Mouse (Mus musculus) thymus, adult 2 months (tissue): Measurements from ENCODE around the gene Tbx21. TPM values are rescaled to one million over a fixed set of nuclear protein-coding genes. Genes with fewer than 3 reads are reported as not detected.

Source experiments
- DNase-seq: peaks from one replicate; pipeline ENCODE4 v3.0.0; 2021
- H3K27ac ChIP-seq: fragments of 200-500 bp; 2 replicates; pipeline ENCODE4 v1.5.1; 2012; ENCODE audit warnings: low read length, control low read depth; ENCODE audit not compliant: control insufficient read depth, insufficient read depth
- H3K27me3 ChIP-seq: fragments of 200-500 bp; 2 replicates; pipeline ENCODE4 v1.6.1; 2012; ENCODE audit warnings: mild to moderate bottlenecking, low read length, moderate library complexity, mixed read lengths; ENCODE audit not compliant: control insufficient read depth, insufficient read depth
- H3K36me3 ChIP-seq: fragments of 200-500 bp; 2 replicates; pipeline ENCODE4 v1.6.1; 2012; ENCODE audit warnings: mild to moderate bottlenecking, low read length, moderate library complexity; ENCODE audit not compliant: control insufficient read depth, insufficient read depth
- H3K4me1 ChIP-seq: fragments of 200-500 bp; replicated peaks from 2 replicates; pipeline ENCODE4 v1.6.1; 2012; ENCODE audit warnings: low read length; ENCODE audit not compliant: control insufficient read depth, insufficient read depth
- H3K4me3 ChIP-seq: fragments of 200-500 bp; 2 replicates; pipeline ENCODE4 v1.5.1; 2012; ENCODE audit warnings: mild to moderate bottlenecking, low read length, control low read depth, moderate library complexity; ENCODE audit not compliant: control insufficient read depth, insufficient read depth
- CTCF ChIP-seq: fragments of 200-500 bp; IDR thresholded peaks from 2 replicates; pipeline ENCODE4 v1.5.1; 2012; ENCODE audit warnings: mild to moderate bottlenecking, control low read depth, low read length, moderate library complexity, borderline replicate concordance; ENCODE audit not compliant: control insufficient read depth, poor library complexity, insufficient read depth; ENCODE audit errors: extremely low read depth
- POLR2A ChIP-seq: fragments of 200-500 bp; IDR thresholded peaks from 2 replicates; pipeline ENCODE4 v1.6.1; 2012; ENCODE audit warnings: mild to moderate bottlenecking, low read length, control low read depth, moderate library complexity; ENCODE audit not compliant: control insufficient read depth, poor library complexity, insufficient read depth; ENCODE audit errors: extremely low read depth
- WGBS: fragments of 180-500 bp; shearing (Covaris S2); methylation state at CpG from one replicate; pipeline ENCODE4 v1.1.7; 2018; 5-methylcytosine and 5-hydroxymethylcytosine counted together
- polyA plus RNA-seq: library from polyadenylated mRNA; depleted of rRNA; stranded (reverse); fragments of >200 nt; gene quantifications from 2 replicates; pipeline ENCODE4 v1.2.3, GENCODE M21; 2012

The Tbx21 gene
- polyA plus RNA-seq, 1 experiment = 4.0 TPM

DNA sequence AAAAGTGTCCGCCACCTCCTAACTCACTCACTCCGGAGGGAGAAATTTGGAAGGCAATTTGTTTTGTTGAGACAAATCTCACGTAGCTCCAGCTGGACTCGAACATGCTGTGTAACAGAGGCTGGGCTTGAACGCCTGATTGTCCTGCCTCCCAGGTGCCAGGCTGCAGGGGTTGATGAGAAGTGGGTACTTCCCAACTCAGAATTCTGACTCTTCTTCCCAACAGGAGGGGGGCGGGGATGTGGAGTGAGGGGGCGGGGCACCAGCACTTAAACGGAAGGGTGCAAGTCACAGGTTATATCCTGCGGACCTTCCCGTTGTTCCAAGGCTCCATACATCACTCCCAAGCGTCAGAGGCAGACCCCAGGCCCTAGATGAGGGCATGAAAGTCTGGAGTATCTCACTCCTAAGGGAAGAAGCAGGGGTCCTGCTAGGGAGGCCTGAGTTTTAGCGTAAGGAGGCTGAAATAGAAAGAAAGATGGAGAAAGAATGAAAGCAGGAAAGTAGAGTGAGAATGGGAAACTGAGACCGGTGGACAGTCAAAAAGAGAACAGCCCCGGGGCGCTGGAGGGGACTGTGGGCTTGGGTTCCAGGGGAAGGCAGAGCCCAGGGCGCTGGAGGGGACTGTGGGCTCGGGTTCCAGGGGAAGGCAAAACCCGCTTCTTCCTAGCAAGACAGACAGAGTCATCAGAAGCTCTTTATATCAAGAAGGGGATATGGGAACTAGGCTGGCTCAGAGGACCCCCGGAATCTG is 12.5 kb upstream of the Tbx21 start:
- TF ChIP-seq POLR2A (no peak), CTCF (no peak)
- WGBS = 48% methylated on average over 19 of the region's 19 CpGs
- no peaks in the 10 kb centered on the region for H3K27me3 ChIP-seq
- no peaks in the 10 kb centered on the region for H3K36me3 ChIP-seq
- DNase-seq = no peak
- peaks cover 24% of the 10 kb centered on the region for H3K4me1 ChIP-seq
- H3K4me3 ChIP-seq = peak overlapping the region; percentile 46
- H3K27ac ChIP-seq = no peak overlapping the region

DNA sequence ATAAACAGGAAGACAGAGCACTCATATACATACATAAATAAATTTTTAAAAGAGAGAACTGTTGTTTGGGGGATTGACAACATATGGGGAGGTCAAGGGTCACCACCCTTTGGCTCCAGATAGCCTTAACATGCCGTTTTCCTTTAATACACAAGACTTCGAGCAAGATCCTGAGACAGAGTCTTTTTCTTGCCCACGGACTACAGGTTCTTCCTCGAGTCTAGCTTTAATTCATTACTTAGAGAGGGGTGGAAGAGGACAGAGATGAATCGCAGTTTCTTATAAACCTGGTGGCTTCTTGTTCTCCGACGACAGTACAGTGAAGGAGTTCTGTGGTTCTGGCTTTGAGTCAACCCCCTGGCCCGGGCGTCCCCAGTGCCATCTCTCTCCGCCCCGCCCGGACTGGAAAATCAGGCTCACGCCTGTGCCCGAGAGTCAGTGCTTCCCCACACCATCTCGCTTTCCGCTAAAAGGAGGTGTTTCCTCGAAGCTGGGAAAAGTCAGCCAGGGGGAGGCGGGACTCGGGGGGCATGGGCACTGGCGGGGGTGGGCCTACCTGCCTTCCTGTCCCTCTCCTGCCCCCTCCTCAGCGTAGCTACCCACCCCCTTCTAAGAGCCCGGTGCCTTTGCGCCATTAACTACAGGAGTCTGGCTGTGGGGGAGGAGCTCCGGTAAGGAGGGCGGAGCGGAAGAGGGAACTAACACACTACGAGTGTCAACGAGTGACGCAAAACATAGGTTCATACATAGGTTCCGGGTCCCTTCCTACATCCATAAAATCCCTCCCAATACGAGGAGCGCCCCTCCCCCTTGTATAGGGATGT is 11.7 kb upstream of the Tbx21 start:
- Histone ChIP-seq H3K36me3 (no peaks in the 10 kb centered on the region), H3K4me3 (peak overlapping the region; percentile 46), H3K27ac (no peak overlapping the region), H3K4me1 (peaks cover 24% of the 10 kb centered on the region), H3K27me3 (no peaks in the 10 kb centered on the region)
- DNase-seq = peak; percentile 72
- WGBS = 4% methylated on average over 32 of the region's 32 CpGs
- TF ChIP-seq POLR2A (no peak), CTCF (no peak)

DNA sequence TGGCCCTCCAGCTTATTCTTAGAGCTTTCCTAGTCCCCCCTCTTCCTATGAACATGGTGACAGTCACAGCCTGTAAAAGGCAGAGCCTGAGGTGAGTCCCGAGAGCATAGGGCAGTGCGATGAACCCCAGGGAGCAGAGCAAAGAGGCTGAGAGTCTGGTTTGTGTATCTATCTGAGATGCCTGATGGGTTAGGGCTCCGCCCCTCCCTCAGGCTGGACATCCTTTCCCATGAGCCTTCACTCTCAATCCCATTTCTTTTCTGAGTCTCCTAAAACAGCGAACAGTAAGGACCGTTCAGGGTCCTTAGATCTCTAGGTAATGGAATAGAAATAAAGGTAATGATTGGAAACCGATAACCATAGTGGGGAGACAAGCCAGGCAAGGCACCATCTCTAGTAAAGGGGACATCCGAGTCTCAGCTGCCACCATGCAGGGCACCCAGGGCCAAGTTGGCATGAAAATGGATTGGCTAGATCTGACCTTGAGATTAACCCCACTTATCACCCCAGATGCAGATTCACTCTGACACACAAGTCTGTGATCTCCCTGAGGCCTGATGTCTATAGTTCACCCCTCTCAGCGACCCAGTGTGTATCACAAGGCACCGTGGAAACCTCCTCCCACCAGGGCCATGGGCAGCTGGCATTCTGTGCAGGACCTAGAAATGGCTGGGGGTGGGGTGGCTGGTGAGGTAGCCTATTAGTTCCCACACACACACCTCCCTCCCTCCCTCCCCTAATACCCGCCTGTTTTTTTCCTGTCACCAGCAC is 9.3 kb upstream of the Tbx21 start:
- 87% methylated on average over 10 of the region's 10 CpGs for WGBS
- Histone ChIP-seq H3K27ac (no peak overlapping the region), H3K36me3 (no peaks in the 10 kb centered on the region), H3K4me3 (no peak overlapping the region), H3K27me3 (no peaks in the 10 kb centered on the region), H3K4me1 (peaks cover 19% of the 10 kb centered on the region)
- no peak for DNase-seq
- no peak for TF ChIP-seq CTCF
- TF ChIP-seq POLR2A = no peak

DNA sequence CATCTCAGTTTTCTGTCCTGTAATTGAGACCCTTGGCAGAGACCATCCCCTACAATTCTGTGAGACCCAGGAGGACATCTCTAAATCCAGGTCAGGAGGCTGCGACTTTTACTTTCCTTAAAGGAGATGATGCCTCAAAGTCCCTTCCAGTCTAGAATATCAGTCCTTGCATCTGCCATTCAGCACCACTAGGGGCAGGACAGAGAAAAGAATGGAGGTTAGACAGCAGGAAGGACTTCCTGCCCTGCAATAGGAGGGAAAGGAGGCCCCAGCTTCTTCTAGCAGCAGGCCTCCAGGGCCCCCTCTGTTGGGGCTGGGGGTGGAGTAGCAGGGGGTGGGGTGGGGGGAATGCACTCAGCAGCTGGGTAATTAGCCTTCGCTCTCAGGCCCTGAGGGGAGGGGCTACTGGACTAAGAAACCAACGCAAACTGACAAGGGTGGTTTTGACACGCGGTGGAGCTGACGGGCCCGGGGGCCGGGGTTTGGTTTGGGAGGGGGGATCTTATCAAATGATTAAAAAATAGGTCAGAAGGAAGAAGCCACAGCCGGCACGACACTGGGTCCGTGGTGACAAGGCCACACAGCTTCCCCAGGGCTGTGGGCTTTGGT is 8.3 kb upstream of the Tbx21 start:
- Histone ChIP-seq H3K27ac (no peak overlapping the region), H3K36me3 (no peaks in the 10 kb centered on the region), H3K4me1 (peaks cover 11% of the 10 kb centered on the region), H3K27me3 (no peaks in the 10 kb centered on the region), H3K4me3 (no peak overlapping the region)
- no peak for DNase-seq
- 44% methylated on average over 11 of the region's 11 CpGs for WGBS
- TF ChIP-seq CTCF (no peak), POLR2A (no peak)

DNA sequence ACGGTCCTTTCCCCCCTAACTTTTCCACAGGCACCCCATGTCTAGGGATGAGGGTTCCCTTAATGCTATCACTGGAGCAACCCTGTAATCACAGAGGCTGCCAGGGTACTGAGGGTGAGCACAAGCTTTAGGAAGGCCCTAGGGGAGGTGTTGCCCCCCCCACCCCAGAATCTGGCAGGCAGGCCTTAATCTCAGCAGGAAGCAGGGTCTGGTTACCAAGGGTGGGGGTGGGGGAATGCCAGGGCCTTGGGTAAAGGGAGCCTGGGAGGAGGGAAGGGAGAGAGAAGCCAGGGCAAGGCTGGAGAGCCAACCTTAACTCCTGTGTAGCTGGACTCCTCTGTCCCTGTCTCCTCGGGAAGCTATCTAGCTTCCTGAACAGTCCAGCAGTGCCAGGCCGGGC is 5.5 kb upstream of the Tbx21 start:
- TF ChIP-seq CTCF = no peak
- no peak for TF ChIP-seq POLR2A
- 83% methylated on average over 3 of the region's 3 CpGs for WGBS
- Histone ChIP-seq H3K27ac (no peak overlapping the region), H3K36me3 (no peaks in the 10 kb centered on the region), H3K27me3 (no peaks in the 10 kb centered on the region), H3K4me3 (no peak overlapping the region), H3K4me1 (0 out of 2 replicates have a peak, but pooled peaks cover 3% of the 10 kb centered on the region)
- DNase-seq = no peak

DNA sequence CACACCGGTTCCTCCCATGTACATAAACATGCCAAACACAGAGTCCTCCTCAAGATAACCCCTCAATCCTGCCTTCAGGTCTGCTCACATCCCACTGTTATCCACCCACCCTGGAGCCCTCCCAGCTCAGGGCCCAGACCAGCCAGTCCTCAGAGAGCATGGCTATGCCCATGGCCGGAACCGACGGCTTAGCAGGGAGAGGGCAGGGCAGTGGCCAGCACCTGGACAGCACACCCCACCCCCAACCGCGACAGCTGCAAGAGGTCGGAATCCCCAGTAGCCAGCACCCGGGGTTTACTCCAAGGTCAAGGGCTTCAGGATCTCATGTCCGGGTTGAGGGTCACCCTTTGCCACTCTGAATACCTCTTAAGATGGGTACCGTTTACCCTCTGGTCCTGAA is 5.1 kb upstream of the Tbx21 start:
- TF ChIP-seq POLR2A (no peak), CTCF (no peak)
- no peak for DNase-seq
- no peak overlapping the region for H3K4me3 ChIP-seq
- H3K27ac ChIP-seq = no peak overlapping the region
- H3K36me3 ChIP-seq = no peaks in the 10 kb centered on the region
- no peaks in the 10 kb centered on the region for H3K27me3 ChIP-seq
- H3K4me1 ChIP-seq = 0 out of 2 replicates have a peak, but pooled peaks cover 6% of the 10 kb centered on the region
- WGBS = 93% methylated on average over 10 of the region's 10 CpGs
